ENCODE assay signal across 8 mouse cellular contexts in genomic region chr13:12460443-12460842, GRCm38 (mm10). TPM values are rescaled to one million over a fixed set of nuclear protein-coding genes. Genes with fewer than 3 reads are reported as not detected.
DNase-seq lines count a peak whose midpoint lies in the region; ATAC-seq and TF ChIP-seq lines count a peak whose summit lies in the region.

No protein-coding gene starts in this region.

- peak; percentile 65 for ATAC-seq in common myeloid progenitor, adult 5-6 weeks (replicated peaks; ENCODE audit: low read depth, poor library complexity, severe bottlenecking)
- peak; percentile 1; the same call in 1 of the 2 replicates for ATAC-seq in limb, embryonic 11.5 days (ENCODE audit: insufficient number of reproducible peaks, low FRiP score, low TSS enrichment, low read depth)
- ATAC-seq in midbrain, embryonic 11.5 days (ENCODE audit: low FRiP score): no peak

- H3K4me2 ChIP-seq in limb, embryonic 11.5 days (ENCODE audit: low read depth, severe bottlenecking): peak overlapping the region; percentile 69
- H3K4me2 ChIP-seq in midbrain, embryonic 11.5 days: peak overlapping the region; percentile 59

- WGBS in heart, adult 2 months: 4% methylated on average over 8 of the region's 8 CpGs
- WGBS in limb, embryonic 11.5 days: 12% methylated on average over 8 of the region's 8 CpGs
- 13% methylated on average over 8 of the region's 8 CpGs for WGBS in midbrain, embryonic 11.5 days
- under 1% methylated on average over 8 of the region's 8 CpGs for WGBS in spleen, adult 2 months

- H3K36me3 ChIP-seq in testis, adult 2 months (ENCODE audit: control insufficient read depth, insufficient read depth, low read length): no peaks in the 10 kb centered on the region
- H3K36me3 ChIP-seq in heart, adult 2 months (ENCODE audit: control insufficient read depth, insufficient read depth, low read length): no peaks in the 10 kb centered on the region; the same call in 1 of the 2 replicates
- H3K36me3 ChIP-seq in limb, embryonic 11.5 days (ENCODE audit: control insufficient read depth, insufficient read depth, low read length): no peaks in the 10 kb centered on the region
- H3K36me3 ChIP-seq in midbrain, embryonic 11.5 days (ENCODE audit: control insufficient read depth, insufficient read depth, low read length): no peaks in the 10 kb centered on the region
- peaks cover 14% of the 10 kb centered on the region for H3K36me3 ChIP-seq in spleen, adult 2 months (ENCODE audit: control insufficient read depth, insufficient read depth, low read length)

- H3K79me2 ChIP-seq in heart, adult 2 months (replicated peaks; ENCODE audit: control insufficient read depth, insufficient read depth, low read length): no peaks in the 10 kb centered on the region

- TF ChIP-seq CTCF in testis, adult 2 months (IDR thresholded peaks at IDR 0.05; ENCODE audit: control insufficient read depth, insufficient read depth, insufficient replicate concordance, low read depth, low read length): no peak
- TF ChIP-seq CTCF in heart, adult 2 months (IDR thresholded peaks at IDR 0.05): peak; percentile 50
- TF ChIP-seq CTCF in spleen, adult 2 months (IDR thresholded peaks at IDR 0.05; ENCODE audit: extremely low read depth, insufficient read depth, insufficient read length, insufficient replicate concordance): peak; percentile 13; the same call in 1 of the 2 replicates

- peak overlapping the region; percentile 41 for H3K9ac ChIP-seq in heart, adult 2 months (ENCODE audit: low read depth, low read length)
- H3K9ac ChIP-seq in limb, embryonic 11.5 days (ENCODE audit: low read length): peak overlapping the region; percentile 70; the same call in 1 of the 2 replicates
- peak overlapping the region; percentile 65 for H3K9ac ChIP-seq in midbrain, embryonic 11.5 days (ENCODE audit: low read length)

- TF ChIP-seq POLR2A in testis, adult 2 months (IDR thresholded peaks at IDR 0.05; ENCODE audit: control insufficient read depth, low read depth, low read length): no peak
- TF ChIP-seq POLR2A in heart, adult 2 months (IDR thresholded peaks at IDR 0.05; ENCODE audit: insufficient read depth, low read depth, low read length): 0 out of 2 replicates have a peak, but pooled peaks have one; percentile 29
- no peak for TF ChIP-seq POLR2A in spleen, adult 2 months (IDR thresholded peaks at IDR 0.05; ENCODE audit: low read depth, low read length)

- no peaks in the 10 kb centered on the region for H3K27me3 ChIP-seq in testis, adult 2 months (ENCODE audit: control insufficient read depth, insufficient read depth, low read length)
- H3K27me3 ChIP-seq in heart, adult 2 months (ENCODE audit: control insufficient read depth, insufficient read depth, low read length): no peaks in the 10 kb centered on the region
- no peaks in the 10 kb centered on the region for H3K27me3 ChIP-seq in limb, embryonic 11.5 days (ENCODE audit: control insufficient read depth, insufficient read depth, low read length)
- H3K27me3 ChIP-seq in midbrain, embryonic 11.5 days (ENCODE audit: control insufficient read depth, insufficient read depth, low read length): no peaks in the 10 kb centered on the region
- H3K27me3 ChIP-seq in spleen, adult 2 months (ENCODE audit: control insufficient read depth, insufficient read depth, low read length): no peaks in the 10 kb centered on the region

- no peaks in the 10 kb centered on the region for H3K9me3 ChIP-seq in limb, embryonic 11.5 days (ENCODE audit: control insufficient read depth, low read length)
- H3K9me3 ChIP-seq in midbrain, embryonic 11.5 days (ENCODE audit: control insufficient read depth, low read length): no peaks in the 10 kb centered on the region

- no peak for TF ChIP-seq EP300 in heart, adult 2 months (IDR thresholded peaks at IDR 0.05; ENCODE audit: insufficient read depth, low read depth, low read length)

- no peak for DNase-seq in testis, postnatal 14 days (ENCODE audit: low spot score)
- DNase-seq in heart, adult 2 months: peak; percentile 56 to 72
- DNase-seq in kidney, adult 18-20 months: peak; percentile 72
- DNase-seq in limb, embryonic 11.5 days (ENCODE audit: low spot score): peak; percentile 25
- DNase-seq in midbrain, embryonic 11.5 days (ENCODE audit: low spot score, missing footprints): no peak
- DNase-seq in spleen, adult 2 months (ENCODE audit: low read depth in 1 of 2, low spot score in 2 of 2): peak; percentile 80 to 82

- H3K4me3 ChIP-seq in testis, adult 2 months (ENCODE audit: control insufficient read depth, low read depth, low read length): peak overlapping the region; percentile 94
- peak overlapping the region; percentile 75 for H3K4me3 ChIP-seq in heart, adult 2 months
- H3K4me3 ChIP-seq in limb, embryonic 11.5 days (ENCODE audit: low read depth, low read length): peak overlapping the region; percentile 65
- H3K4me3 ChIP-seq in midbrain, embryonic 11.5 days (ENCODE audit: low read depth, low read length): peak overlapping the region; percentile 62
- H3K4me3 ChIP-seq in spleen, adult 2 months (ENCODE audit: extremely low read depth, insufficient read depth, insufficient read length): peak overlapping the region; percentile 93

- intact Hi-C loops in heart, adult 2 months (cut with DNase I): loop anchor here (2.0 to 5.0 kb wide), 2 partner anchors 63 to 204 kb away; partner anchors contain the start of gene Heatr1

- H3K27ac ChIP-seq in testis, adult 2 months (ENCODE audit: control insufficient read depth, insufficient read depth, low read depth, low read length): peak overlapping the region; percentile 77; the same call in 1 of the 2 replicates
- peak overlapping the region; percentile 94 for H3K27ac ChIP-seq in heart, adult 2 months
- no peak overlapping the region for H3K27ac ChIP-seq in limb, embryonic 11.5 days (replicated peaks; ENCODE audit: low read depth, low read length)
- no peak overlapping the region for H3K27ac ChIP-seq in midbrain, embryonic 11.5 days (ENCODE audit: low read depth, low read length)
- H3K27ac ChIP-seq in spleen, adult 2 months (ENCODE audit: insufficient read depth, low read length): peak overlapping the region; percentile 80

- no peaks in the 10 kb centered on the region; the same call in none of the 2 replicates for H3K4me1 ChIP-seq in testis, adult 2 months (ENCODE audit: control insufficient read depth, insufficient read depth, low read length)
- peaks cover 6% of the 10 kb centered on the region for H3K4me1 ChIP-seq in heart, adult 2 months (ENCODE audit: control insufficient read depth, insufficient read depth, low read length)
- H3K4me1 ChIP-seq in limb, embryonic 11.5 days (ENCODE audit: control insufficient read depth, insufficient read depth, low read length): peaks cover 3% of the 10 kb centered on the region; the same call in 1 of the 2 replicates
- no peaks in the 10 kb centered on the region for H3K4me1 ChIP-seq in midbrain, embryonic 11.5 days (ENCODE audit: control insufficient read depth, insufficient read depth, low read length)
- no peaks in the 10 kb centered on the region for H3K4me1 ChIP-seq in spleen, adult 2 months (ENCODE audit: control insufficient read depth, insufficient read depth, insufficient read length)

RNA-seq across cellular contexts. Expression of gene Lgals8, which starts 4.3 kb away (rescaled TPM):
- 114 and 115 TPM in 2 replicates for polyA plus RNA-seq in testis, adult 2 months (2012; rRNA removed)
- total RNA-seq in common myeloid progenitor, adult 5-6 weeks (2017): 53.0 and 53.8 TPM in 2 replicates
- 10 to 100 TPM; 35.9 to 39.7 TPM for total RNA-seq in heart, adult 2 months (2021)
- 28.1 and 50.4 TPM in 2 replicates for polyA plus RNA-seq in heart, adult 2 months (2012; rRNA removed)
- polyA plus RNA-seq in limb, embryonic 11.5 days (2014; fragmentation: Nextera tagmentation; extraction: Ambion mirVana): 11.0 and 11.6 TPM in 2 replicates
- polyA plus RNA-seq in midbrain, embryonic 11.5 days (2014; fragmentation: Nextera tagmentation; extraction: Ambion mirVana): 10.5 and 13.8 TPM in 2 replicates
- polyA plus RNA-seq in spleen, adult 2 months (2012; rRNA removed): 21.7 and 23.5 TPM in 2 replicates

RNA-seq across cellular contexts. Expression of gene Edaradd, which starts 59.8 kb away (rescaled TPM):
- 0.19 and 0.25 TPM in 2 replicates for polyA plus RNA-seq in testis, adult 2 months (2012; rRNA removed)
- 0.23 TPM in 1 of 2 replicates, not detected in the other for total RNA-seq in common myeloid progenitor, adult 5-6 weeks (2017)
- under 1 TPM; 0.05 to 0.09 TPM for total RNA-seq in heart, adult 2 months (2021)
- 0.08 and 0.09 TPM in 2 replicates for polyA plus RNA-seq in heart, adult 2 months (2012; rRNA removed)
- polyA plus RNA-seq in limb, embryonic 11.5 days (2014; fragmentation: Nextera tagmentation; extraction: Ambion mirVana): 1.4 and 1.9 TPM in 2 replicates
- polyA plus RNA-seq in midbrain, embryonic 11.5 days (2014; fragmentation: Nextera tagmentation; extraction: Ambion mirVana): 2.2 and 3.2 TPM in 2 replicates
- 4.0 and 5.7 TPM in 2 replicates for polyA plus RNA-seq in spleen, adult 2 months (2012; rRNA removed)

Comparison
In these comparisons a context has a peak if more than half of its experiments do, and no peak if none do; other contexts are left out.
1. H3K27ac ChIP-seq: peak in testis, adult 2 months (single experiment), heart, adult 2 months (single experiment) and spleen, adult 2 months (single experiment); none in limb, embryonic 11.5 days (single experiment) and midbrain, embryonic 11.5 days (single experiment).
2. DNase-seq: peak in heart, adult 2 months (2 of 2), kidney, adult 18-20 months (single experiment), limb, embryonic 11.5 days (single experiment) and spleen, adult 2 months (2 of 2); none in testis, postnatal 14 days (single experiment) and midbrain, embryonic 11.5 days (single experiment).
3. Peak in every context shown above with its lines, with median percentiles within 50 percentile points of each other: H3K4me3 ChIP-seq and H3K9ac ChIP-seq.